Mouse (Mus musculus) intestine, postnatal 0 days (tissue): ENCODE data around the gene Bmx. TPM values are rescaled to one million over a fixed set of nuclear protein-coding genes. Genes with fewer than 3 reads are reported as not detected.

ENCODE experiments used
- ATAC-seq: fragments of 200-750 bp; cut with Nextera tagmentation; 2 replicates; pipeline ENCODE4 v1.8.0; 2017; ENCODE audit warnings: mild to moderate bottlenecking, moderate TSS enrichment, moderate library complexity
- H3K27ac ChIP-seq: fragments of 300-500 bp; sonication (generic); 2 replicates; pipeline ENCODE4 v1.5.1; 2014; ENCODE audit warnings: mild to moderate bottlenecking, low read depth, low read length, moderate library complexity
- H3K27me3 ChIP-seq: fragments of 300-500 bp; sonication (generic); replicated peaks from 2 replicates; pipeline ENCODE4 v1.6.1; 2014; ENCODE audit warnings: low read length, mixed read lengths; ENCODE audit not compliant: control insufficient read depth, insufficient read depth
- H3K36me3 ChIP-seq: fragments of 300-500 bp; sonication (generic); 2 replicates; pipeline ENCODE4 v1.6.1; 2014; ENCODE audit warnings: mild to moderate bottlenecking, moderate library complexity; ENCODE audit not compliant: control insufficient read depth, insufficient read depth
- H3K4me1 ChIP-seq: fragments of 300-500 bp; sonication (generic); replicated peaks from 2 replicates; pipeline ENCODE4 v1.6.1; 2014; ENCODE audit warnings: antibody characterized with exemption, low read length, mixed read lengths; ENCODE audit not compliant: control insufficient read depth, insufficient read depth
- H3K4me2 ChIP-seq: fragments of 300-500 bp; sonication (generic); replicated peaks from 2 replicates; pipeline ENCODE4 v1.6.1; 2014; ENCODE audit warnings: low read depth, mild to moderate bottlenecking, moderate library complexity
- H3K4me3 ChIP-seq: fragments of 300-500 bp; sonication (generic); 2 replicates; pipeline ENCODE4 v1.5.1; 2014; ENCODE audit warnings: low read depth, low read length
- H3K9ac ChIP-seq: fragments of 300-500 bp; sonication (generic); 2 replicates; pipeline ENCODE4 v1.6.1; 2014; ENCODE audit warnings: mild to moderate bottlenecking, low read depth, low read length
- H3K9me3 ChIP-seq: fragments of 300-500 bp; sonication (generic); 2 replicates; pipeline ENCODE4 v1.6.1; 2016; ENCODE audit warnings: mixed run types; ENCODE audit not compliant: control insufficient read depth
- CTCF ChIP-seq: sonication (generic); IDR thresholded peaks from 2 replicates; pipeline ENCODE4 v1.5.1; 2016; ENCODE audit warnings: low read depth, mild to moderate bottlenecking, control low read depth, antibody characterized with exemption, moderate library complexity
- WGBS: fragments of 180-500 bp; shearing (Covaris S2); extraction: QIAGEN DNeasy Blood & Tissue Kit; methylation state at CpG from one replicate; pipeline ENCODE4 v1.1.7; 2014; 5-methylcytosine and 5-hydroxymethylcytosine counted together
- polyA plus RNA-seq: library from polyadenylated mRNA; unstranded; fragments of >200 nt; fragmentation: Nextera tagmentation; extraction: Ambion mirVana; gene quantifications from 2 replicates; pipeline ENCODE4 v1.2.1, GENCODE M21; 2015

Bmx gene
- polyA plus RNA-seq, 1 experiment from 2014 or later = 0.76 TPM

- no peak overlapping the region for H3K9ac ChIP-seq
- no peaks in the 10 kb centered on the region for H3K36me3 ChIP-seq
- ATAC-seq = no peak
- no peak overlapping the region for H3K4me3 ChIP-seq
- H3K4me2 ChIP-seq = no peak overlapping the region
- H3K9me3 ChIP-seq = no peaks in the 10 kb centered on the region
- no peaks in the 10 kb centered on the region for H3K27me3 ChIP-seq
- WGBS = 86% methylated on average over 3 of the region's 3 CpGs
- H3K27ac ChIP-seq = no peak overlapping the region
- H3K4me1 ChIP-seq = no peaks in the 10 kb centered on the region
- TF ChIP-seq CTCF = no peak
Measured at GRCm38 (mm10) chrX:164270603-164271002, 12.6 kb upstream of the Bmx start.

DNA sequence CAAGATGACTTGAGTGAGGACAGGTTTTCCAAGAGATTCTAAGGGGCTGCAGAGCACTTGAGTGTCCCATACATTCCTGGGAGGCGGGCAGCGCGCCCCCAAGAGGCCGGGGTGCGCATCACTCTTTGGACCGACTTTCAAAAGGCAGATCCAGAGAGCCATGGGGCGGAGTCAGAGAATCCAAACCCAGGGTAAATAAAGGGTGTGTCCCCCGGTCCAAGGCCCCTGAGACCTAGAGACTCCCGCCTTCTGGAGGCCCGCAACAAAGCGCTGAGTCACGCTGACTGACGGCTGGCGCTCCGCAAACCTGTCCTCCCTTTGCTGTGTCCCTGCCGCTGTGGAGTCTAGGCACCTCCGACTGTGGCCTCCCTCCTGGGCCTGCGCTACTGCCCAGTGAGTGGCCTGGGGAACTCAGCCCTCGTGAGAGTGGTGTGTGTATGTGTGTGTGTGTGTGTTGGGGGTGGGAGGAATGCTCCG is 11.3 kb upstream of the Bmx start, which contains the start of gene Pir:
Pir (plus strand) TSS at position 87 of the 477 bp plus-strand sequence.
- peak; percentile 95 for ATAC-seq
- no peaks in the 10 kb centered on the region for H3K4me1 ChIP-seq
- H3K9ac ChIP-seq = no peak within 1 kb of the TSS
- no peaks in the 10 kb centered on the region for H3K27me3 ChIP-seq
- H3K4me2 ChIP-seq = peak within 1 kb of the TSS; percentile 67
- H3K27ac ChIP-seq = no peak within 1 kb of the TSS
- peak; percentile 64 for TF ChIP-seq CTCF
- H3K4me3 ChIP-seq = peak within 1 kb of the TSS; percentile 28
- no peaks in the 10 kb centered on the region for H3K9me3 ChIP-seq
- H3K36me3 ChIP-seq = no peaks in the 10 kb centered on the region
- 18% methylated on average over 20 of the region's 20 CpGs for WGBS

- ATAC-seq = no peak
- Histone ChIP-seq H3K4me3 (no peak overlapping the region), H3K27ac (no peak overlapping the region), H3K27me3 (no peaks in the 10 kb centered on the region), H3K9me3 (no peaks in the 10 kb centered on the region), H3K4me2 (no peak overlapping the region), H3K36me3 (no peaks in the 10 kb centered on the region), H3K4me1 (no peaks in the 10 kb centered on the region), H3K9ac (no peak overlapping the region)
- 48% methylated on average over 1 of the region's 1 CpGs for WGBS
- no peak for TF ChIP-seq CTCF
Measured at GRCm38 (mm10) chrX:164264861-164265260, 6.9 kb upstream of the Bmx start.

DNA sequence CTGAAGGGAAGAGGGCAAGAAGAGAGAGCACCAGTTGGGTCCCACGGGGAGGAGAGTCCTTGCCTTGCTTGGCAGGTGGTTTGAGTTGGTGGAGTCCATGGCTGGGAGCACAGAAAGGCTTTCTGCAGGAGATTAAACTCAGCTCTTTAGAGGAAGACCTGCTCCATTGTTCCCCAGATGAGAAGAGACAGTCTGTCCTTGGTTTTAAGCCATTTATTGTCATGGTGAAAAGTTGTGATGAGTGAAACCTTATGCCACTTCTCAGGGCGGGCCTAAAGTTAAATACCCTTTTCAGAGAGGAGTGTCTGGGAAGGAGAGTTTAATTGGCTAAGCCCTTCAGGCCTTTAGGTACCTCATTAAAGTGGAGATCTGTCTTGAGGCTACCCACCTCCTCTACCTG is 4.3 kb upstream of the Bmx start:
- Histone ChIP-seq H3K27ac (no peak overlapping the region), H3K9me3 (no peaks in the 10 kb centered on the region), H3K4me2 (no peak overlapping the region), H3K36me3 (no peaks in the 10 kb centered on the region), H3K4me3 (no peak overlapping the region), H3K4me1 (no peaks in the 10 kb centered on the region), H3K27me3 (no peaks in the 10 kb centered on the region), H3K9ac (no peak overlapping the region)
- WGBS = 68% methylated on average over 2 of the region's 2 CpGs
- no peak for TF ChIP-seq CTCF
- ATAC-seq = no peak

- no peak for ATAC-seq
- no peak overlapping the region for H3K9ac ChIP-seq
- H3K27ac ChIP-seq = no peak overlapping the region
- H3K4me3 ChIP-seq = no peak overlapping the region
- H3K4me2 ChIP-seq = no peak overlapping the region
- H3K36me3 ChIP-seq = no peaks in the 10 kb centered on the region
- H3K27me3 ChIP-seq = no peaks in the 10 kb centered on the region
- TF ChIP-seq CTCF = no peak
- H3K4me1 ChIP-seq = no peaks in the 10 kb centered on the region
- WGBS = 74% methylated on average over 5 of the region's 5 CpGs
- no peaks in the 10 kb centered on the region for H3K9me3 ChIP-seq
Measured at GRCm38 (mm10) chrX:164258662-164259061, 669 bp upstream of the Bmx start.

GRCm38 (mm10) chrX:164256527-164256926 is 1.5 kb downstream of the Bmx start:
- H3K27me3 ChIP-seq = no peaks in the 10 kb centered on the region
- H3K4me3 ChIP-seq = no peak overlapping the region
- no peaks in the 10 kb centered on the region for H3K9me3 ChIP-seq
- no peak overlapping the region for H3K27ac ChIP-seq
- WGBS = 84% methylated on average over 3 of the region's 3 CpGs
- H3K9ac ChIP-seq = no peak overlapping the region
- no peak for ATAC-seq
- TF ChIP-seq CTCF = no peak
- no peaks in the 10 kb centered on the region for H3K4me1 ChIP-seq
- H3K36me3 ChIP-seq = no peaks in the 10 kb centered on the region
- H3K4me2 ChIP-seq = no peak overlapping the region

DNA sequence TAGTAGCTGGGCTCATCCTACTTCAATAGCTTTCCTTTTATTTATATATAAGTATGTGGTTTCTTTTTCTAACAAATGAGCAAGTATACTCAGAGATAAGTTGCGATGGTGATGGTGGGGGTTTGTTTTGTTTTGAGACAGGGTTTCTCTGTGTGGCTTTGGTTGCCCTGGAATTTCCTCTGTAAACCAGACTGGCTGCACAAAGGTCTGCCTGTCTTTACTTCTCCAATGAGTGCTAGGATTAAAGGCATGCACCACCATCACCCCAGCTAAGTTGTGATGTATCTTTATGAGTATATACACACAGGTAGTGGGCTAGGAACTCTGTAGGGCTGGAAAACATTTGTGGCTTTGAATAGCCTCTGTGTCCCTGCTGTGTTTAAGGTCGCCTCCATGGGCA is 11.3 kb downstream of the Bmx start:
- Histone ChIP-seq H3K4me2 (no peak overlapping the region), H3K27ac (no peak overlapping the region), H3K4me3 (no peak overlapping the region), H3K4me1 (no peaks in the 10 kb centered on the region), H3K9ac (no peak overlapping the region), H3K36me3 (no peaks in the 10 kb centered on the region), H3K9me3 (no peaks in the 10 kb centered on the region), H3K27me3 (0 out of 2 replicates have a peak, but pooled peaks cover 3% of the 10 kb centered on the region)
- ATAC-seq = no peak
- WGBS = 65% methylated on average over 2 of the region's 2 CpGs
- TF ChIP-seq CTCF = no peak
